ENCODE assay signal across 18 mouse cellular contexts in the genomic region with DNA sequence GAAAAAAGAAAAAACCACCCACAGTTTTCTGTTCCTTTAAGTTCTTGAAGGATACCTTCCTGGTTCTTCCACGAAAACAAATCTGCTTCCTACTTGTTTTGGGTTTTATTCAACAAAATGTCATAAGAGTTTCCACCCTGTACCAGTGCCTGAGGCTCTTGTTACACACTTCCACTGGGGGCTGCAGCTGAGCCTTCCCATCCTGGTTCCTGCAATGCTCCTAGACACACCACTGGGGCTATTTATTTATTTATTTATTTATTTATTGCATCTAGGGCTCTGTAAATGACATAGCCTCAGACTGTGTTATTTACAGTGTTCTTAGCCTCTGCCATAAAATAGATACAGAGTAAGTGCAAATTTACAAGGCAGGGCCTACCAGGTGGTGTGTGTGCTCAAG. TPM values are rescaled to one million over a fixed set of nuclear protein-coding genes. Genes with fewer than 3 reads are reported as not detected.
DNase-seq lines count a peak whose midpoint lies in the region; ATAC-seq and TF ChIP-seq lines count a peak whose summit lies in the region.
"Had no signal": no experiment of that assay in that cellular context is flagged by ENCODE, and none has a peak within 500 bp of the region (broad histone marks: within the 10 kb centered on the region; RNA-seq: fewer than 3 reads in every experiment).

No protein-coding gene starts in this region.

- H3K9ac ChIP-seq in forebrain, embryonic 16.5 days (replicated peaks; ENCODE audit: low read depth, low read length) = no peak overlapping the region
- H3K9ac ChIP-seq in forebrain, embryonic 12.5 days = no peak overlapping the region
- H3K9ac ChIP-seq in lung, embryonic 14.5 days = no peak overlapping the region
- H3K9ac ChIP-seq: hindbrain, embryonic 12.5 days; liver, embryonic 14.5 days had no signal

- no peak overlapping the region for H3K4me2 ChIP-seq in forebrain, embryonic 16.5 days (ENCODE audit: low read length)
- no peak overlapping the region for H3K4me2 ChIP-seq in forebrain, embryonic 12.5 days
- no peak overlapping the region for H3K4me2 ChIP-seq in lung, embryonic 14.5 days
- H3K4me2 ChIP-seq: hindbrain, embryonic 12.5 days had no signal

- peak; percentile 16; the same call in 1 of the 2 replicates for ATAC-seq in forebrain, embryonic 16.5 days
- no peak for ATAC-seq in forebrain, embryonic 12.5 days (ENCODE audit: low FRiP score)
- no peak for ATAC-seq in lung, embryonic 14.5 days (ENCODE audit: insufficient read depth)

- TF ChIP-seq POLR2A in embryonic fibroblast, embryonic 13.5 days (IDR thresholded peaks at IDR 0.05; ENCODE audit: low read depth, low read length) = no peak
- TF ChIP-seq POLR2A in small intestine, adult 2 months (IDR thresholded peaks at IDR 0.05; ENCODE audit: low read depth, low read length) = no peak

- peaks cover 24% of the 10 kb centered on the region for H3K4me1 ChIP-seq in forebrain, embryonic 16.5 days (replicated peaks; ENCODE audit: control insufficient read depth, insufficient read depth, low read length)
- no peaks in the 10 kb centered on the region for H3K4me1 ChIP-seq in forebrain, embryonic 12.5 days
- H3K4me1 ChIP-seq in lung, embryonic 14.5 days (ENCODE audit: insufficient read depth) = no peaks in the 10 kb centered on the region
- peaks cover 12% of the 10 kb centered on the region for H3K4me1 ChIP-seq in embryonic fibroblast, embryonic 13.5 days (ENCODE audit: control insufficient read depth, insufficient read depth, low read length)
- H3K4me1 ChIP-seq in small intestine, adult 2 months (ENCODE audit: control insufficient read depth, insufficient read depth, insufficient read length, low read length) = no peaks in the 10 kb centered on the region

- H3K27ac ChIP-seq in forebrain, embryonic 16.5 days (ENCODE audit: low read length) = no peak overlapping the region
- H3K27ac ChIP-seq in forebrain, embryonic 12.5 days = no peak overlapping the region
- H3K27ac ChIP-seq in lung, embryonic 14.5 days (ENCODE audit: low read depth) = peak overlapping the region; percentile 19; the same call in 1 of the 2 replicates
- H3K27ac ChIP-seq in embryonic fibroblast, embryonic 13.5 days (ENCODE audit: insufficient read depth, low read length) = peak overlapping the region; percentile 98
- peak overlapping the region; percentile 35; the same call in 1 of the 2 replicates for H3K27ac ChIP-seq in small intestine, adult 2 months (ENCODE audit: insufficient read depth, low read depth, low read length)
- H3K27ac ChIP-seq: hindbrain, embryonic 12.5 days; liver, embryonic 14.5 days; macrophage had no signal

- 75% methylated on average over 1 of the region's 1 CpGs for WGBS in forebrain, embryonic 16.5 days
- WGBS in forebrain, embryonic 12.5 days = 87% methylated on average over 1 of the region's 1 CpGs
- 66% methylated on average over 1 of the region's 1 CpGs for WGBS in lung, embryonic 14.5 days
- WGBS in small intestine, adult 2 months = 92% methylated on average over 1 of the region's 1 CpGs

- no peaks in the 10 kb centered on the region for H3K9me3 ChIP-seq in forebrain, embryonic 16.5 days (ENCODE audit: control insufficient read depth, low read length)
- H3K9me3 ChIP-seq in forebrain, embryonic 12.5 days = no peaks in the 10 kb centered on the region
- no peaks in the 10 kb centered on the region for H3K9me3 ChIP-seq in lung, embryonic 14.5 days (ENCODE audit: low read depth, low read length)
- H3K9me3 ChIP-seq: hindbrain, embryonic 12.5 days had no signal

- H3K36me3 ChIP-seq in forebrain, embryonic 16.5 days (ENCODE audit: control insufficient read depth, insufficient read depth) = no peaks in the 10 kb centered on the region
- H3K36me3 ChIP-seq in forebrain, embryonic 12.5 days (replicated peaks) = no peaks in the 10 kb centered on the region
- H3K36me3 ChIP-seq in lung, embryonic 14.5 days (ENCODE audit: insufficient read depth) = no peaks in the 10 kb centered on the region
- no peaks in the 10 kb centered on the region for H3K36me3 ChIP-seq in small intestine, adult 2 months (ENCODE audit: control insufficient read depth, insufficient read depth, low read length)
- H3K36me3 ChIP-seq: hindbrain, embryonic 12.5 days had no signal

- H3K27me3 ChIP-seq in forebrain, embryonic 16.5 days (replicated peaks; ENCODE audit: control insufficient read depth, insufficient read depth, low read length) = no peaks in the 10 kb centered on the region
- H3K27me3 ChIP-seq in forebrain, embryonic 12.5 days = no peaks in the 10 kb centered on the region
- H3K27me3 ChIP-seq in lung, embryonic 14.5 days (ENCODE audit: insufficient read depth, low read length) = no peaks in the 10 kb centered on the region
- H3K27me3 ChIP-seq in small intestine, adult 2 months (ENCODE audit: control insufficient read depth, insufficient read depth, low read length) = no peaks in the 10 kb centered on the region
- H3K27me3 ChIP-seq: hindbrain, embryonic 12.5 days had no signal

- DNase-seq in lung, embryonic 14.5 days = no peak
- no peak for DNase-seq in lung, postnatal 4 days
- no peak for DNase-seq in embryo, embryonic 9.5 days (ENCODE audit: extremely low spot score)
- DNase-seq in layer of hippocampus, postnatal 25 days (ENCODE audit: extremely low spot score in 1 of 2, low spot score in 1 of 2) = no peak
- DNase-seq: cerebellum, postnatal 25 days; heart, adult 11 months; layer of hippocampus, adult 9-11 months; midbrain, embryonic 14.5 days; right cerebral cortex, adult 18-20 months had no signal

- no peak overlapping the region for H3K4me3 ChIP-seq in forebrain, embryonic 16.5 days (replicated peaks; ENCODE audit: low read length)
- H3K4me3 ChIP-seq in forebrain, embryonic 12.5 days (replicated peaks) = no peak overlapping the region
- no peak overlapping the region for H3K4me3 ChIP-seq in lung, embryonic 14.5 days (ENCODE audit: low read depth, low read length)
- H3K4me3 ChIP-seq in embryonic fibroblast, embryonic 13.5 days (ENCODE audit: insufficient read depth, low read length) = no peak overlapping the region
- no peak overlapping the region for H3K4me3 ChIP-seq in small intestine, adult 2 months (ENCODE audit: low read depth, low read length)
- H3K4me3 ChIP-seq: hindbrain, embryonic 12.5 days had no signal

- no peak for TF ChIP-seq CTCF in lung, embryonic 14.5 days (IDR thresholded peaks at IDR 0.05; ENCODE audit: low read depth)
- no peak for TF ChIP-seq CTCF in embryonic fibroblast, embryonic 13.5 days (IDR thresholded peaks at IDR 0.05; ENCODE audit: borderline replicate concordance, insufficient read depth, low read length)
- no peak for TF ChIP-seq CTCF in small intestine, adult 2 months (IDR thresholded peaks at IDR 0.05; ENCODE audit: extremely low read depth, insufficient read length, insufficient replicate concordance, low read depth, low read length)

RNA-seq across cellular contexts. Expression of a gene that starts 15.6 kb away (rescaled TPM):
- polyA plus RNA-seq in forebrain, embryonic 16.5 days (2015; fragmentation: Nextera tagmentation; extraction: Ambion mirVana) = not detected in 2 replicates
- polyA plus RNA-seq in forebrain, embryonic 12.5 days (2016; fragmentation: Nextera tagmentation; extraction: Ambion mirVana) = not detected in 2 replicates
- polyA plus RNA-seq in lung, embryonic 14.5 days (2014; fragmentation: Nextera tagmentation; extraction: Ambion mirVana) = 0.05 and 0.09 TPM in 2 replicates
- not detected in 2 replicates for polyA plus RNA-seq in embryonic fibroblast, embryonic 13.5 days (2011; ENCODE audit: insufficient read length, low read depth, missing spikeins)
- polyA plus RNA-seq in small intestine, adult 2 months (2012; rRNA removed) = 0.11 and 0.16 TPM in 2 replicates
- not detected for total RNA-seq in layer of hippocampus, postnatal 25 days (2021)
- total RNA-seq: left cerebral cortex, postnatal 10 days had no signal
- polyA plus RNA-seq: heart, embryonic 16.5 days; hindbrain, embryonic 12.5 days; macrophage; midbrain, embryonic 14.5 days had no signal

Comparison
In these comparisons a context has a peak if more than half of its experiments do, and no peak if none do; other contexts are left out.
1. H3K27ac ChIP-seq: peak in lung, embryonic 14.5 days (single experiment), embryonic fibroblast, embryonic 13.5 days (single experiment) and small intestine, adult 2 months (single experiment); none in forebrain, embryonic 16.5 days (single experiment) and forebrain, embryonic 12.5 days (single experiment).